Mouse (Mus musculus): ENCODE measurements around the gene Fitm1. TPM values are rescaled to one million over a fixed set of nuclear protein-coding genes. Genes with fewer than 3 reads are reported as not detected.
A peak's percentile ranks its signal among the peaks of the same experiment; 100 is the strongest.

Fitm1 gene
- total and polyA plus RNA-seq, 3 experiments: 0.07 TPM; not detected in 2

DNA sequence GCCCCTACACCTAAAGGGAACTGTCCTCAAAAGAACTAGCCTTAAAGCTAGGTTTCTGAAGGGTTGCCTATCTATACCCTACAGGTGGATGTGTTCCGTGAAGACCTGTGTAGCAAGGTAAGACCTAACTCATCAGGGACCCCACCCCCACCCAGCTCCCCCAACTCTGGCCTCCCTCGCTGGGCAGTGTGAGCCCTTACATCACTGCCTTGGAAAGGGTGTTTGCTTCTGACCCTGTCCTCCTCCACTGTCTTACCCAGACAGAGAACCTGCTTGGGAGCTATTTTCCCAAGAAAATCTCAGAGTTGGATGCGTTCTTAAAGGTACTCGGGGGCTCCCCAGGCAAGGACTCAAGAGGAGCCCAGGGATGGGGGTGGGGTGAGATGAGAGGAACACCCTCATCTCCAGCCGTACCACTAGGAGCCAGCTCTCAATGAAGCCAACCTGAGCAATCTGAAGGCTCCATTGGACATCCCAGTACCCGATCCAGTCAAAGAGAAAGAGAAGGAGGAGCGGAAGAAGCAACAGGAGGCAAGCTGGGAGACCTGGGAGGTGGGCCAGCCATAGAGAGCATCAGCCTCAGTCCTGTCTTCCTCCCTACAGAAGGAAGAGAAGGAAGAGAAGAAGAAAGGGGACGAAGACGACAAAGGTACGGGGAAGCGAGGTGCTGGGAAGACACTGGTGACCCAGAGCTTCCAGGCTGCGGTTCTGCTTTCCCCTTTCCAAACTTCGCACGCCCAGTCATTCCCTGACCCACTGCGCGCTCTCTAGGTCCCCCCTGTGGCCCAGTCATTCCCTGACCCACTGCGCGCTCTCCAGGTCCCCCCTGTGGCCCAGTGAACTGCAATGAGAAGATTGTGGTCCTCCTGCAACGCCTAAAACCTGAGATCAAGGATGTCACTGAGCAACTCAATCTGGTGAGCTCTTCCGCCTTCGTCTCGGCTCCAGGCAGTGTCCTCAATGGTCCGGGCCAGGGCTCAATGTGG lies 4.4 kb downstream of the Fitm1 start:
- TF ChIP-seq ZKSCAN1 (IDR thresholded peaks at IDR 0.05; ENCODE audit: low read depth, low read length) (peak; percentile 97), ZNF384 (IDR thresholded peaks at IDR 0.05; ENCODE audit: low read depth, low read length) (no peak), E2F4 (IDR thresholded peaks at IDR 0.05; ENCODE audit: borderline replicate concordance, low read depth, low read length) (no peak)
- Histone ChIP-seq H3K4me1 (ENCODE audit: control insufficient read depth in 1 of 2, insufficient read depth in 2 of 2, low read length in 2 of 2) (peaks cover 3 to 18% of the 10 kb centered on the region in 2 experiments), H3K9ac (ENCODE audit: control insufficient read depth, low read depth, low read length, poor library complexity, severe bottlenecking) (no peak overlapping the region), H3K27me3 (ENCODE audit: control insufficient read depth in 1 of 2, insufficient read depth in 2 of 2, low read length in 2 of 2) (no peaks in the 10 kb centered on the region), H3K4me3 (ENCODE audit: control insufficient read depth in 1 of 2, insufficient read depth in 1 of 2, low read depth in 2 of 2, low read length in 2 of 2) (no peak overlapping the region), H3K79me2 (ENCODE audit: control insufficient read depth, insufficient read depth, low read length, poor library complexity) (peaks cover 11% of the 10 kb centered on the region), H3K9me3 (replicated peaks; ENCODE audit: insufficient read depth, low read length) (no peaks in the 10 kb centered on the region), H3K27ac (ENCODE audit: control insufficient read depth, low read depth, low read length) (no peak overlapping the region), H3K36me3 (ENCODE audit: control insufficient read depth in 1 of 2, insufficient read depth in 2 of 2, low read length in 2 of 2) (peaks cover 0 to 16% of the 10 kb centered on the region in 2 experiments; a peak in 2 of 4 replicates)
- DNase-seq (ENCODE audit: low read depth, low spot score): no peak

DNA sequence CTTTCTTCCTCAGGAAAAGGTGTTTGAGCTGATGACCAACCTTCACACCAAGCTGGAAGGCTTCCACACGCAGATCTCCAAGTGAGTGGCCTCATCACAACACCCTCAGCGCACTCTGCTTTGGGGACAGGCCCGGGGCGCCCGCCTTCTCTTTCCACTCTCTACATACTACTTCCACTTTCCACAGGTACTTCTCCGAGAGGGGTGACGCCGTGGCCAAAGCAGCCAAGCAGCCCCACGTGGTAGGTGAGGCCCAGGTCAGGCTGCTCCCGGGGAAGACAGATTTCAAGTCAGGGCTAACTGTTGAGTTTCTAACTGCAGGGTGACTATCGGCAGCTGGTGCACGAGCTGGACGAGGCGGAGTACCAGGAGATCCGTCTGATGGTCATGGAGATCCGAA lies 5.3 kb downstream of the Fitm1 start:
- peaks cover 3 to 22% of the 10 kb centered on the region in 2 experiments for H3K4me1 ChIP-seq (ENCODE audit: control insufficient read depth in 1 of 2, insufficient read depth in 2 of 2, low read length in 2 of 2)
- TF ChIP-seq ZC3H11A (IDR thresholded peaks at IDR 0.05; ENCODE audit: low read depth, low read length) (no peak), ZKSCAN1 (IDR thresholded peaks at IDR 0.05; ENCODE audit: low read depth, low read length) (no peak)
- no peak overlapping the region for H3K27ac ChIP-seq (ENCODE audit: control insufficient read depth, low read depth, low read length)
- H3K4me3 ChIP-seq (ENCODE audit: control insufficient read depth in 1 of 2, insufficient read depth in 1 of 2, low read depth in 2 of 2, low read length in 2 of 2): no peak overlapping the region
- H3K27me3 ChIP-seq (ENCODE audit: control insufficient read depth in 1 of 2, insufficient read depth in 2 of 2, low read length in 2 of 2): no peaks in the 10 kb centered on the region
- H3K36me3 ChIP-seq (ENCODE audit: control insufficient read depth in 1 of 2, insufficient read depth in 2 of 2, low read length in 2 of 2): peaks cover 0 to 21% of the 10 kb centered on the region in 2 experiments; a peak in 2 of 4 replicates
- H3K9ac ChIP-seq (ENCODE audit: control insufficient read depth, low read depth, low read length, poor library complexity, severe bottlenecking): no peak overlapping the region
- no peaks in the 10 kb centered on the region for H3K9me3 ChIP-seq (replicated peaks; ENCODE audit: insufficient read depth, low read length)
- DNase-seq (ENCODE audit: low read depth, low spot score): no peak
- peaks cover 12% of the 10 kb centered on the region for H3K79me2 ChIP-seq (ENCODE audit: control insufficient read depth, insufficient read depth, low read length, poor library complexity)

DNA sequence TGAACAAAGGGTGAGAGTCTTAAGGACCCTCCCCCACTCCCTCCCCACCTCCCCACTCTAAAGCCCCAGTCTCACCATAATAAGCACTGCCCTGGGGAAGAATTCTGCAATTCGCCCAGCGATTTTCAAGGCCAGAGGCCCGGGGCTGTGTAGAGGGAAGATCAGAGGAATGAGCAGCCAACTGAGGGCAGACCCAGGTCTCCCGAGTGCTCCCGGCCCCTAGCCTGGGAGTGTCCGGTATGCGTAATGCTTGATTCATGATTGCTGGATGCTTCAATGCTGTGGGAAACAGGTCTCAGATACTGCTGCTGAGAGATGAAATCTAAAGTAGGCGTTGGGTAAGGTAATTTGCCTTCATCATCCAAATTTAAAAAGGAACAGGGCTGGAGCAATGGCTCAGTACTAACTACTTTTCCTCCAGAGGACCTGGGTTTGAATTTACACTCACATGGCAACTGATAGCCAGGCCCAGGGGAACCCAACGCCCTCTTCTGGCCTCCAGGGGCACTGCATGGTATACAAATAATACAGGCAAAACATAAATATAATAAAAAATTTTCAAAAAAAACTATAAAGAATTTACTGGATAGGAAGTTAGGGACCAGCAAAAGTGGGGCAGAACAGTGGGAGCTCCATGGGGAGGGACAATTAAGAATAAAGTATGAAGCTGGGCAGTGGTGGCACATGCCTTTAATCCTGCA lies 6.7 kb downstream of the Fitm1 start:
- peak; percentile 51 for DNase-seq (ENCODE audit: low read depth, low spot score)
- no peak overlapping the region for H3K4me3 ChIP-seq (ENCODE audit: control insufficient read depth in 1 of 2, insufficient read depth in 1 of 2, low read depth in 2 of 2, low read length in 2 of 2)
- H3K36me3 ChIP-seq (ENCODE audit: control insufficient read depth in 1 of 2, insufficient read depth in 2 of 2, low read length in 2 of 2): peaks cover 0 to 31% of the 10 kb centered on the region in 2 experiments; a peak in 2 of 4 replicates
- peaks cover 12% of the 10 kb centered on the region for H3K79me2 ChIP-seq (ENCODE audit: control insufficient read depth, insufficient read depth, low read length, poor library complexity)
- H3K27ac ChIP-seq (ENCODE audit: control insufficient read depth, low read depth, low read length): no peak overlapping the region
- no peaks in the 10 kb centered on the region for H3K9me3 ChIP-seq (replicated peaks; ENCODE audit: insufficient read depth, low read length)
- H3K4me1 ChIP-seq (ENCODE audit: control insufficient read depth in 1 of 2, insufficient read depth in 2 of 2, low read length in 2 of 2): peaks cover 4 to 32% of the 10 kb centered on the region in 2 experiments
- TF ChIP-seq ZC3H11A (IDR thresholded peaks at IDR 0.05; ENCODE audit: low read depth, low read length) (no peak), GATA1 (IDR thresholded peaks at IDR 0.05; ENCODE audit: low read depth, low read length) (no peak), CHD1 (IDR thresholded peaks at IDR 0.05; ENCODE audit: low read depth, low read length) (no peak), POLR2AphosphoS2 (IDR thresholded peaks at IDR 0.05; ENCODE audit: low read length) (0 out of 2 replicates have a peak, but pooled peaks have one; percentile 1), HCFC1 (IDR thresholded peaks at IDR 0.05; ENCODE audit: low read depth, low read length) (no peak), SIN3A (IDR thresholded peaks at IDR 0.05; ENCODE audit: low read length) (0 out of 2 replicates have a peak, but pooled peaks have one; percentile 24), MAX (IDR thresholded peaks at IDR 0.05; ENCODE audit: low read length) (no peak), MYC (IDR thresholded peaks at IDR 0.05; ENCODE audit: low read depth, low read length) (0 out of 2 replicates have a peak, but pooled peaks have one; percentile 56), SMC3 (IDR thresholded peaks at IDR 0.05; ENCODE audit: low read depth, low read length) (no peak), ZNF384 (IDR thresholded peaks at IDR 0.05; ENCODE audit: low read depth, low read length) (no peak), TAL1 (IDR thresholded peaks at IDR 0.05; ENCODE audit: low read length) (no peak), MYB (IDR thresholded peaks at IDR 0.05; ENCODE audit: low read depth, low read length) (no peak), CTCF (IDR thresholded peaks at IDR 0.05 in 2 of 3, conservative IDR thresholded peaks at IDR 0.05 in 1 of 3; ENCODE audit: control insufficient read depth in 1 of 3, insufficient read depth in 1 of 3, low read depth in 2 of 3, low read length in 3 of 3, poor library complexity in 1 of 3, severe bottlenecking in 1 of 3) (peak; percentile 56 to 74 (median 68)), MEF2A (IDR thresholded peaks at IDR 0.05; ENCODE audit: extremely low read depth, insufficient replicate concordance, low read depth, low read length, poor library complexity, severe bottlenecking) (no peak), RAD21 (IDR thresholded peaks at IDR 0.05; ENCODE audit: low read depth, low read length) (peak; percentile 11; the same call in 1 of the 2 replicates), ELF1 (IDR thresholded peaks at IDR 0.05; ENCODE audit: low read depth, low read length) (no peak), POLR2A (IDR thresholded peaks at IDR 0.05; ENCODE audit: control insufficient read depth in 1 of 2, insufficient read depth in 1 of 2, low read depth in 1 of 2, low read length in 2 of 2, poor library complexity in 1 of 2) (no peak), ETS1 (IDR thresholded peaks at IDR 0.05; ENCODE audit: low read depth, low read length) (no peak)
- no peaks in the 10 kb centered on the region for H3K27me3 ChIP-seq (ENCODE audit: control insufficient read depth in 1 of 2, insufficient read depth in 2 of 2, low read length in 2 of 2)
- H3K9ac ChIP-seq (ENCODE audit: control insufficient read depth, low read depth, low read length, poor library complexity, severe bottlenecking): no peak overlapping the region

All from MEL (cell line).